Mouse (Mus musculus): Measurements from ENCODE around the gene 2610301B20Rik.

GRCm38 (mm10) chr4:10936766-10937165 lies 62.5 kb downstream of the 2610301B20Rik start:
- no peak for TF ChIP-seq GATA1 (IDR thresholded peaks at IDR 0.05; ENCODE audit: borderline replicate concordance, low read length)
- no peak for TF ChIP-seq FLI1 (IDR thresholded peaks at IDR 0.05; ENCODE audit: low read length)
